In the genomic region with DNA sequence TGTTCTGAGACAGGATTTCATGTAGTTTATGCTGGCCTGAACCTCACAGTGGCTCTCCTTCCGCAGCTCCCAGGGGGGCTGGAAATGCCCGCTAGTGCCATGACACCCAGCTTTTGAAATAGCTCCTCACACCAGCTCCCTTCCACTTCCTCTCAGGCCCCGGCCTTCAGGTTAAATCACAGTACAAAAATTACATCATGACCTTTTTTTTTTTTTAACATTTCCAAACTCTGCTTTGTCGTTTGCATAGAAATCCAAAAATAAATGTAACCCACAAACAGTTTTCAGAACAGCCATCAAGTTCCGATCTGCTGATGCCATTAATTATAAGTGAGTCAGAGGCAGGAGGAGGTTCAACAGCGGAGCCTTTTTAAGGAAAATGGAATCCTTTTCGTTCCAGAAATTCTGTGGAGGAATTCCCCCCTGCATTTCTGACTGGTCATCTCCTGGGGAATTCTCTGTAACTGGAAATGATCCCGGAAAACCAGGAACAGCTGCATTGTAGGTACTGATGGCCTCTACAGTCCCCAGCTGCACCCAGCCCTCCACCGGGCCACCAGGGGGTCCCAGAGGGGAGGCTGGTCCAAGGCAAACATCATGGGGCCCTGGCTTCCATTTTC, we compare ENCODE assay signal across 9 mouse cellular contexts. TPM values are rescaled to one million over a fixed set of nuclear protein-coding genes. Genes with fewer than 3 reads are reported as not detected.
DNase-seq lines count a peak whose midpoint lies in the region; ATAC-seq and TF ChIP-seq lines count a peak whose summit lies in the region.
"Had no signal": no experiment of that assay in that cellular context is flagged by ENCODE, and none has a peak within 500 bp of the region (broad histone marks: within the 10 kb centered on the region; RNA-seq: fewer than 3 reads in every experiment).

No protein-coding gene starts in this region.

- H3K27me3 ChIP-seq in kidney, adult 2 months (replicated peaks; ENCODE audit: control insufficient read depth, insufficient read depth, low read length) = no peaks in the 10 kb centered on the region
- no peaks in the 10 kb centered on the region for H3K27me3 ChIP-seq in heart, embryonic 16.5 days (ENCODE audit: control insufficient read depth, insufficient read depth, low read length)

- H3K9ac ChIP-seq in heart, embryonic 16.5 days (ENCODE audit: low read length) = no peak overlapping the region

- peak overlapping the region; percentile 69 for H3K27ac ChIP-seq in kidney, adult 2 months (ENCODE audit: insufficient read depth, low read depth, low read length)
- H3K27ac ChIP-seq in heart, embryonic 16.5 days (ENCODE audit: low read length) = peak overlapping the region; percentile 51

- peak; percentile 66 for DNase-seq in kidney, adult 2 months
- DNase-seq in kidney, adult 18-20 months = no peak
- DNase-seq in adrenal gland, postnatal 36 days = peak; percentile 49 to 67
- DNase-seq in lung, postnatal 4 days = peak; percentile 45 to 61
- no peak for DNase-seq in spleen, postnatal 10 days (ENCODE audit: low spot score in 2 of 2)
- no peak for DNase-seq in left cerebral cortex, adult 18-20 months (ENCODE audit: low spot score in 2 of 2)
- no peak for DNase-seq in layer of hippocampus, adult 11-12 months (ENCODE audit: low spot score)

- peaks cover 3% of the 10 kb centered on the region; the same call in 1 of the 2 replicates for H3K9me3 ChIP-seq in heart, embryonic 16.5 days (replicated peaks; ENCODE audit: control insufficient read depth, low read length)

- H3K4me3 ChIP-seq in kidney, adult 2 months (ENCODE audit: insufficient read depth, low read depth, low read length) = no peak overlapping the region
- H3K4me3 ChIP-seq in heart, embryonic 16.5 days (ENCODE audit: low read length) = no peak overlapping the region
- H3K4me3 ChIP-seq: erythroblast, embryonic 14.5 days had no signal

- TF ChIP-seq CTCF in kidney, adult 2 months (conservative IDR thresholded peaks at IDR 0.05; ENCODE audit: insufficient read depth, insufficient read length, low read depth, low read length) = no peak

- no peaks in the 10 kb centered on the region; the same call in 1 of the 2 replicates for H3K4me1 ChIP-seq in kidney, adult 2 months (ENCODE audit: control insufficient read depth, insufficient read depth, low read length)
- peaks cover 14% of the 10 kb centered on the region for H3K4me1 ChIP-seq in heart, embryonic 16.5 days (ENCODE audit: control insufficient read depth, insufficient read depth, low read length)

- H3K4me2 ChIP-seq in heart, embryonic 16.5 days (ENCODE audit: low read depth, low read length) = no peak overlapping the region

- no peaks in the 10 kb centered on the region for H3K36me3 ChIP-seq in kidney, adult 2 months (ENCODE audit: control insufficient read depth, insufficient read depth, low read length)
- H3K36me3 ChIP-seq in heart, embryonic 16.5 days (ENCODE audit: control insufficient read depth, insufficient read depth) = no peaks in the 10 kb centered on the region

- no peak for ATAC-seq in heart, embryonic 16.5 days (replicated peaks; ENCODE audit: extremely low read depth, insufficient read depth, low FRiP score)

- TF ChIP-seq POLR2A in kidney, adult 2 months (IDR thresholded peaks at IDR 0.05; ENCODE audit: low read depth, low read length) = no peak

- WGBS in kidney, adult 2 months = 52% methylated on average over 9 of the region's 9 CpGs
- WGBS in heart, embryonic 16.5 days = 52% methylated on average over 9 of the region's 9 CpGs

RNA-seq across cellular contexts. Expression of a gene that starts 27.0 kb away (rescaled TPM):
- polyA plus RNA-seq in kidney, adult 2 months (2012; rRNA removed) = 8.1 and 9.4 TPM in 2 replicates
- 10 to 100 TPM; 18.4 to 31.1 TPM for total RNA-seq in adrenal gland, postnatal 36 days (2021)
- polyA plus RNA-seq in heart, embryonic 16.5 days (2015; fragmentation: Nextera tagmentation; extraction: Ambion mirVana) = 9.8 and 11.1 TPM in 2 replicates
- 10 to 100 TPM; 51.0 to 56.1 TPM for total RNA-seq in left cerebral cortex, adult 18-20 months (2021)

Comparison
In these comparisons a context has a peak if more than half of its experiments do, and no peak if none do; other contexts are left out.
1. DNase-seq: peak in kidney, adult 2 months (single experiment), adrenal gland, postnatal 36 days (2 of 2) and lung, postnatal 4 days (2 of 2); none in kidney, adult 18-20 months (single experiment), spleen, postnatal 10 days (0 of 2), left cerebral cortex, adult 18-20 months (0 of 2) and layer of hippocampus, adult 11-12 months (single experiment).